Mouse (Mus musculus) heart, embryonic 13.5 days (tissue): ENCODE results near the gene Cd40lg. TPM values are rescaled to one million over a fixed set of nuclear protein-coding genes. Genes with fewer than 3 reads are reported as not detected.

Experiments
- ATAC-seq: fragments of 200-750 bp; cut with Nextera tagmentation; 2 replicates; pipeline ENCODE4 v1.8.0; 2017; ENCODE audit warnings: moderate TSS enrichment; ENCODE audit not compliant: insufficient number of reproducible peaks, low FRiP score, low TSS enrichment; ENCODE audit errors: extremely low read depth
- H3K27ac ChIP-seq: fragments of 300-500 bp; sonication (generic); replicated peaks from 2 replicates; pipeline ENCODE4 v1.5.1; 2015; ENCODE audit warnings: moderate library complexity, mild to moderate bottlenecking, inconsistent platforms
- H3K27me3 ChIP-seq: fragments of 300-500 bp; sonication (generic); replicated peaks from 2 replicates; pipeline ENCODE4 v1.6.1; 2015; ENCODE audit warnings: mild to moderate bottlenecking, inconsistent platforms
- H3K36me3 ChIP-seq: fragments of 300-500 bp; sonication (generic); 2 replicates; pipeline ENCODE4 v1.6.1; 2015; ENCODE audit warnings: mild to moderate bottlenecking, inconsistent platforms
- H3K4me1 ChIP-seq: fragments of 300-500 bp; sonication (generic); 2 replicates; pipeline ENCODE4 v1.6.1; 2015; ENCODE audit warnings: inconsistent platforms
- H3K4me2 ChIP-seq: fragments of 300-500 bp; sonication (generic); 2 replicates; pipeline ENCODE4 v1.6.1; 2015; ENCODE audit warnings: inconsistent platforms, mild to moderate bottlenecking, moderate library complexity
- H3K4me3 ChIP-seq: fragments of 300-500 bp; sonication (generic); 2 replicates; pipeline ENCODE4 v1.5.1; 2015; ENCODE audit warnings: moderate library complexity, mild to moderate bottlenecking, inconsistent platforms
- H3K9ac ChIP-seq: fragments of 300-500 bp; sonication (generic); 2 replicates; pipeline ENCODE4 v1.6.1; 2015; ENCODE audit warnings: inconsistent platforms, mild to moderate bottlenecking, moderate library complexity
- H3K9me3 ChIP-seq: fragments of 300-500 bp; sonication (generic); 2 replicates; pipeline ENCODE4 v1.6.1; 2016; ENCODE audit warnings: inconsistent platforms
- WGBS: fragments of 180-500 bp; shearing (Covaris S2); methylation state at CpG from one replicate; pipeline ENCODE4 v1.1.7; 2015; ENCODE audit warnings: mixed read lengths; 5-methylcytosine and 5-hydroxymethylcytosine counted together
- polyA plus RNA-seq: library from polyadenylated mRNA; unstranded; fragments of >200 nt; fragmentation: Nextera tagmentation; extraction: Ambion mirVana; gene quantifications from 2 replicates; pipeline ENCODE4 v1.2.1, GENCODE M21; 2015

Gene Cd40lg
- not detected in 2 replicates for polyA plus RNA-seq

GRCm38 (mm10) chrX:57211876-57212275 is at the start of gene Cd40lg:
Gene Cd40lg, plus strand, starts transcription at chrX:57212143.
- Histone ChIP-seq H3K9ac (no peak within 1 kb of the TSS), H3K27ac (no peak within 1 kb of the TSS), H3K4me2 (no peak within 1 kb of the TSS), H3K4me3 (no peak within 1 kb of the TSS), H3K27me3 (0 out of 2 replicates have a peak, but pooled peaks cover 2% of the 10 kb centered on the region), H3K36me3 (no peaks in the 10 kb centered on the region), H3K9me3 (no peaks in the 10 kb centered on the region), H3K4me1 (no peaks in the 10 kb centered on the region)
- no peak for ATAC-seq
- 81% methylated on average over 9 of the region's 9 CpGs for WGBS

- Histone ChIP-seq H3K36me3 (no peaks in the 10 kb centered on the region), H3K9me3 (no peaks in the 10 kb centered on the region), H3K9ac (no peak overlapping the region), H3K4me3 (no peak overlapping the region), H3K27ac (no peak overlapping the region), H3K4me1 (no peaks in the 10 kb centered on the region), H3K4me2 (no peak overlapping the region), H3K27me3 (no peaks in the 10 kb centered on the region)
- ATAC-seq, result no peak
- 64% methylated on average over 1 of the region's 1 CpGs for WGBS
Measured at GRCm38 (mm10) chrX:57166549-57166948, 45.4 kb upstream of the Cd40lg start.

- Histone ChIP-seq H3K27me3 (no peaks in the 10 kb centered on the region), H3K4me1 (no peaks in the 10 kb centered on the region), H3K9ac (no peak overlapping the region), H3K9me3 (no peaks in the 10 kb centered on the region), H3K27ac (no peak overlapping the region), H3K4me2 (no peak overlapping the region), H3K36me3 (no peaks in the 10 kb centered on the region), H3K4me3 (no peak overlapping the region)
- no peak for ATAC-seq
Measured at GRCm38 (mm10) chrX:57171269-57171668, 40.7 kb upstream of the Cd40lg start.

GRCm38 (mm10) chrX:57177225-57177779 is 34.6 kb upstream of the Cd40lg start:
- 83% methylated on average over 13 of the region's 13 CpGs for whole genome bisulfite sequencing
- no peak for ATAC-seq
- H3K4me3 ChIP-seq, result no peak overlapping the region
- H3K9me3 ChIP-seq, result no peaks in the 10 kb centered on the region
- no peaks in the 10 kb centered on the region for H3K4me1 ChIP-seq
- no peaks in the 10 kb centered on the region for H3K27me3 ChIP-seq
- H3K27ac ChIP-seq, result no peak overlapping the region
- H3K36me3 ChIP-seq, result no peaks in the 10 kb centered on the region
- H3K9ac ChIP-seq, result no peak overlapping the region
- no peak overlapping the region for H3K4me2 ChIP-seq

GRCm38 (mm10) chrX:57182470-57182869 is 29.5 kb upstream of the Cd40lg start:
- 78% methylated on average over 2 of the region's 2 CpGs for WGBS
- no peak overlapping the region for H3K9ac ChIP-seq
- H3K9me3 ChIP-seq, result no peaks in the 10 kb centered on the region
- H3K27ac ChIP-seq, result no peak overlapping the region
- H3K4me2 ChIP-seq, result no peak overlapping the region
- no peaks in the 10 kb centered on the region for H3K27me3 ChIP-seq
- no peaks in the 10 kb centered on the region for H3K4me1 ChIP-seq
- no peak for ATAC-seq
- no peaks in the 10 kb centered on the region for H3K36me3 ChIP-seq
- no peak overlapping the region for H3K4me3 ChIP-seq

- Histone ChIP-seq H3K4me2 (no peak overlapping the region), H3K27ac (no peak overlapping the region), H3K9me3 (no peaks in the 10 kb centered on the region), H3K9ac (no peak overlapping the region), H3K36me3 (no peaks in the 10 kb centered on the region), H3K4me3 (no peak overlapping the region), H3K27me3 (no peaks in the 10 kb centered on the region), H3K4me1 (no peaks in the 10 kb centered on the region)
- 83% methylated on average over 3 of the region's 3 CpGs for WGBS
- no peak for ATAC-seq
Measured at GRCm38 (mm10) chrX:57183359-57183758, 28.6 kb upstream of the Cd40lg start.

GRCm38 (mm10) chrX:57187301-57187700 is 24.6 kb upstream of the Cd40lg start:
- Histone ChIP-seq H3K4me2 (no peak overlapping the region), H3K4me1 (no peaks in the 10 kb centered on the region), H3K9me3 (no peaks in the 10 kb centered on the region), H3K27me3 (no peaks in the 10 kb centered on the region), H3K9ac (no peak overlapping the region), H3K27ac (no peak overlapping the region), H3K36me3 (no peaks in the 10 kb centered on the region), H3K4me3 (no peak overlapping the region)
- 73% methylated on average over 8 of the region's 8 CpGs for WGBS
- no peak for ATAC-seq

GRCm38 (mm10) chrX:57189335-57189734 is 22.6 kb upstream of the Cd40lg start:
- ATAC-seq, result no peak
- no peaks in the 10 kb centered on the region for H3K27me3 ChIP-seq
- 70% methylated on average over 5 of the region's 5 CpGs for WGBS
- no peaks in the 10 kb centered on the region for H3K4me1 ChIP-seq
- no peak overlapping the region for H3K9ac ChIP-seq
- H3K4me3 ChIP-seq, result no peak overlapping the region
- no peak overlapping the region for H3K27ac ChIP-seq
- H3K36me3 ChIP-seq, result no peaks in the 10 kb centered on the region
- H3K4me2 ChIP-seq, result no peak overlapping the region
- no peaks in the 10 kb centered on the region for H3K9me3 ChIP-seq

- H3K27ac ChIP-seq, result no peak overlapping the region
- no peaks in the 10 kb centered on the region for H3K27me3 ChIP-seq
- 82% methylated on average over 9 of the region's 9 CpGs for WGBS
- no peaks in the 10 kb centered on the region for H3K4me1 ChIP-seq
- no peak for ATAC-seq
- H3K4me3 ChIP-seq, result no peak overlapping the region
- no peak overlapping the region for H3K9ac ChIP-seq
- no peaks in the 10 kb centered on the region for H3K36me3 ChIP-seq
- H3K4me2 ChIP-seq, result no peak overlapping the region
- no peaks in the 10 kb centered on the region for H3K9me3 ChIP-seq
Measured at GRCm38 (mm10) chrX:57196319-57196718, 15.6 kb upstream of the Cd40lg start.

- no peaks in the 10 kb centered on the region for H3K27me3 ChIP-seq
- H3K4me2 ChIP-seq, result no peak overlapping the region
- H3K4me1 ChIP-seq, result no peaks in the 10 kb centered on the region
- no peaks in the 10 kb centered on the region for H3K36me3 ChIP-seq
- no peaks in the 10 kb centered on the region for H3K9me3 ChIP-seq
- ATAC-seq, result no peak
- H3K27ac ChIP-seq, result no peak overlapping the region
- H3K9ac ChIP-seq, result no peak overlapping the region
- no peak overlapping the region for H3K4me3 ChIP-seq
- 41% methylated on average over 2 of the region's 2 CpGs for WGBS
Measured at GRCm38 (mm10) chrX:57198036-57198435, 13.9 kb upstream of the Cd40lg start.

- Histone ChIP-seq H3K4me2 (no peak overlapping the region), H3K4me1 (no peaks in the 10 kb centered on the region), H3K27ac (no peak overlapping the region), H3K36me3 (no peaks in the 10 kb centered on the region), H3K9me3 (no peaks in the 10 kb centered on the region), H3K4me3 (no peak overlapping the region), H3K9ac (no peak overlapping the region), H3K27me3 (no peaks in the 10 kb centered on the region)
- WGBS, result 55% methylated on average over 2 of the region's 2 CpGs
- no peak for ATAC-seq
Measured at GRCm38 (mm10) chrX:57200397-57200796, 11.5 kb upstream of the Cd40lg start.

GRCm38 (mm10) chrX:57210591-57210990 is 1.4 kb upstream of the Cd40lg start:
- no peak overlapping the region for H3K27ac ChIP-seq
- WGBS, result 78% methylated on average over 1 of the region's 1 CpGs

More at GRCm38 (mm10) chrX:57210591-57210990, 1.4 kb upstream of the Cd40lg start:
- Histone ChIP-seq H3K36me3 (no peaks in the 10 kb centered on the region), H3K4me3 (no peak overlapping the region), H3K4me1 (no peaks in the 10 kb centered on the region), H3K9me3 (no peaks in the 10 kb centered on the region), H3K4me2 (no peak overlapping the region), H3K9ac (no peak overlapping the region), H3K27me3 (0 out of 2 replicates have a peak, but pooled peaks cover 2% of the 10 kb centered on the region)
- ATAC-seq, result no peak
